Mouse (Mus musculus): ENCODE data around the gene Fat2. TPM values are rescaled to one million over a fixed set of nuclear protein-coding genes. Genes with fewer than 3 reads are reported as not detected.

Gene Fat2
- polyA plus RNA-seq, 1 experiment from 2014 or later, result 0.12 TPM

GRCm38 (mm10) chr11:55337032-55337769 lies 837 bp upstream of the Fat2 start:
- Histone ChIP-seq H3K27me3 (ENCODE audit: control insufficient read depth, insufficient read depth, low read length) (0 out of 2 replicates have a peak, but pooled peaks cover 6% of the 10 kb centered on the region), H3K9ac (ENCODE audit: low read length) (no peak overlapping the region), H3K9me3 (replicated peaks; ENCODE audit: control insufficient read depth, low read length) (no peaks in the 10 kb centered on the region), H3K4me2 (ENCODE audit: low read depth, low read length) (no peak overlapping the region), H3K4me1 (ENCODE audit: control insufficient read depth, insufficient read depth, low read length) (no peaks in the 10 kb centered on the region), H3K36me3 (ENCODE audit: control insufficient read depth, insufficient read depth) (no peaks in the 10 kb centered on the region), H3K27ac (ENCODE audit: low read length) (no peak overlapping the region), H3K4me3 (ENCODE audit: low read length) (no peak overlapping the region)
- no peak for ATAC-seq (replicated peaks; ENCODE audit: extremely low read depth, insufficient read depth, low FRiP score)
- 60% methylated on average over 5 of the region's 5 CpGs for WGBS

- no peak overlapping the region for H3K27ac ChIP-seq (ENCODE audit: low read length)
- 82% methylated on average over 14 of the region's 14 CpGs for WGBS
- no peak for ATAC-seq (replicated peaks; ENCODE audit: extremely low read depth, insufficient read depth, low FRiP score)
- H3K36me3 ChIP-seq (ENCODE audit: control insufficient read depth, insufficient read depth), result no peaks in the 10 kb centered on the region
- no peak overlapping the region for H3K4me2 ChIP-seq (ENCODE audit: low read depth, low read length)
- peaks cover 2% of the 10 kb centered on the region; the same call in 1 of the 2 replicates for H3K4me1 ChIP-seq (ENCODE audit: control insufficient read depth, insufficient read depth, low read length)
- H3K4me3 ChIP-seq (ENCODE audit: low read length), result no peak overlapping the region
- no peaks in the 10 kb centered on the region for H3K9me3 ChIP-seq (replicated peaks; ENCODE audit: control insufficient read depth, low read length)
- H3K9ac ChIP-seq (ENCODE audit: low read length), result no peak overlapping the region
- H3K27me3 ChIP-seq (ENCODE audit: control insufficient read depth, insufficient read depth, low read length), result 0 out of 2 replicates have a peak, but pooled peaks cover 6% of the 10 kb centered on the region
Measured at GRCm38 (mm10) chr11:55335314-55336076, 869 bp downstream of the Fat2 start.

- no peak overlapping the region for H3K9ac ChIP-seq (ENCODE audit: low read length)
- peaks cover 10% of the 10 kb centered on the region for H3K4me1 ChIP-seq (ENCODE audit: control insufficient read depth, insufficient read depth, low read length)
- no peak overlapping the region for H3K27ac ChIP-seq (ENCODE audit: low read length)
- H3K4me3 ChIP-seq (ENCODE audit: low read length), result no peak overlapping the region
- 82% methylated on average over 4 of the region's 4 CpGs for WGBS
- no peak overlapping the region for H3K4me2 ChIP-seq (ENCODE audit: low read depth, low read length)
- no peaks in the 10 kb centered on the region for H3K36me3 ChIP-seq (ENCODE audit: control insufficient read depth, insufficient read depth)
- no peak for ATAC-seq (replicated peaks; ENCODE audit: extremely low read depth, insufficient read depth, low FRiP score)
- H3K27me3 ChIP-seq (ENCODE audit: control insufficient read depth, insufficient read depth, low read length), result 0 out of 2 replicates have a peak, but pooled peaks cover 6% of the 10 kb centered on the region
- H3K9me3 ChIP-seq (replicated peaks; ENCODE audit: control insufficient read depth, low read length), result no peaks in the 10 kb centered on the region
Measured at GRCm38 (mm10) chr11:55334545-55334944, 1.8 kb downstream of the Fat2 start.

GRCm38 (mm10) chr11:55334063-55334462 lies 2.3 kb downstream of the Fat2 start:
- Histone ChIP-seq H3K9me3 (replicated peaks; ENCODE audit: control insufficient read depth, low read length) (no peaks in the 10 kb centered on the region), H3K27me3 (ENCODE audit: control insufficient read depth, insufficient read depth, low read length) (0 out of 2 replicates have a peak, but pooled peaks cover 6% of the 10 kb centered on the region), H3K36me3 (ENCODE audit: control insufficient read depth, insufficient read depth) (no peaks in the 10 kb centered on the region), H3K4me3 (ENCODE audit: low read length) (no peak overlapping the region), H3K4me2 (ENCODE audit: low read depth, low read length) (no peak overlapping the region), H3K27ac (ENCODE audit: low read length) (no peak overlapping the region), H3K4me1 (ENCODE audit: control insufficient read depth, insufficient read depth, low read length) (peaks cover 10% of the 10 kb centered on the region), H3K9ac (ENCODE audit: low read length) (no peak overlapping the region)
- WGBS, result 81% methylated on average over 6 of the region's 6 CpGs
- ATAC-seq (replicated peaks; ENCODE audit: extremely low read depth, insufficient read depth, low FRiP score), result no peak

- WGBS, result 55% methylated on average over 16 of the region's 16 CpGs
- H3K9me3 ChIP-seq (replicated peaks; ENCODE audit: control insufficient read depth, low read length), result no peaks in the 10 kb centered on the region
- H3K9ac ChIP-seq (ENCODE audit: low read length), result no peak overlapping the region
- peak; percentile 32; the same call in 1 of the 2 replicates for ATAC-seq (replicated peaks; ENCODE audit: extremely low read depth, insufficient read depth, low FRiP score)
- no peaks in the 10 kb centered on the region for H3K36me3 ChIP-seq (ENCODE audit: control insufficient read depth, insufficient read depth)
- no peak overlapping the region for H3K4me2 ChIP-seq (ENCODE audit: low read depth, low read length)
- peaks cover 12% of the 10 kb centered on the region for H3K4me1 ChIP-seq (ENCODE audit: control insufficient read depth, insufficient read depth, low read length)
- no peak overlapping the region for H3K4me3 ChIP-seq (ENCODE audit: low read length)
- H3K27ac ChIP-seq (ENCODE audit: low read length), result no peak overlapping the region
- H3K27me3 ChIP-seq (ENCODE audit: control insufficient read depth, insufficient read depth, low read length), result 0 out of 2 replicates have a peak, but pooled peaks cover 3% of the 10 kb centered on the region
Measured at GRCm38 (mm10) chr11:55329868-55330772, 6.2 kb downstream of the Fat2 start.

GRCm38 (mm10) chr11:55327558-55328409 lies 8.6 kb downstream of the Fat2 start:
- H3K36me3 ChIP-seq (ENCODE audit: control insufficient read depth, insufficient read depth), result no peaks in the 10 kb centered on the region
- H3K27ac ChIP-seq (ENCODE audit: low read length), result no peak overlapping the region
- 84% methylated on average over 9 of the region's 9 CpGs for WGBS
- H3K4me3 ChIP-seq (ENCODE audit: low read length), result no peak overlapping the region
- 0 out of 2 replicates have a peak, but pooled peaks cover 3% of the 10 kb centered on the region for H3K27me3 ChIP-seq (ENCODE audit: control insufficient read depth, insufficient read depth, low read length)
- no peaks in the 10 kb centered on the region for H3K9me3 ChIP-seq (replicated peaks; ENCODE audit: control insufficient read depth, low read length)
- no peak overlapping the region for H3K4me2 ChIP-seq (ENCODE audit: low read depth, low read length)
- H3K4me1 ChIP-seq (ENCODE audit: control insufficient read depth, insufficient read depth, low read length), result peaks cover 12% of the 10 kb centered on the region
- no peak for ATAC-seq (replicated peaks; ENCODE audit: extremely low read depth, insufficient read depth, low FRiP score)
- H3K9ac ChIP-seq (ENCODE audit: low read length), result no peak overlapping the region

- Histone ChIP-seq H3K4me3 (ENCODE audit: low read length) (no peak overlapping the region), H3K27me3 (ENCODE audit: control insufficient read depth, insufficient read depth, low read length) (0 out of 2 replicates have a peak, but pooled peaks cover 3% of the 10 kb centered on the region), H3K4me2 (ENCODE audit: low read depth, low read length) (no peak overlapping the region), H3K4me1 (ENCODE audit: control insufficient read depth, insufficient read depth, low read length) (peaks cover 12% of the 10 kb centered on the region), H3K36me3 (ENCODE audit: control insufficient read depth, insufficient read depth) (no peaks in the 10 kb centered on the region), H3K9me3 (replicated peaks; ENCODE audit: control insufficient read depth, low read length) (no peaks in the 10 kb centered on the region), H3K27ac (ENCODE audit: low read length) (no peak overlapping the region), H3K9ac (ENCODE audit: low read length) (no peak overlapping the region)
- 87% methylated on average over 5 of the region's 5 CpGs for WGBS
- ATAC-seq (replicated peaks; ENCODE audit: extremely low read depth, insufficient read depth, low FRiP score), result no peak
Measured at GRCm38 (mm10) chr11:55327111-55327510, 9.3 kb downstream of the Fat2 start.

GRCm38 (mm10) chr11:55326211-55326610 lies 10.2 kb downstream of the Fat2 start:
- no peak overlapping the region for H3K9ac ChIP-seq (ENCODE audit: low read length)
- no peak overlapping the region for H3K27ac ChIP-seq (ENCODE audit: low read length)
- no peak for ATAC-seq (replicated peaks; ENCODE audit: extremely low read depth, insufficient read depth, low FRiP score)
- 0 out of 2 replicates have a peak, but pooled peaks cover 3% of the 10 kb centered on the region for H3K27me3 ChIP-seq (ENCODE audit: control insufficient read depth, insufficient read depth, low read length)
- peaks cover 12% of the 10 kb centered on the region for H3K4me1 ChIP-seq (ENCODE audit: control insufficient read depth, insufficient read depth, low read length)
- H3K36me3 ChIP-seq (ENCODE audit: control insufficient read depth, insufficient read depth), result no peaks in the 10 kb centered on the region
- no peaks in the 10 kb centered on the region for H3K9me3 ChIP-seq (replicated peaks; ENCODE audit: control insufficient read depth, low read length)
- H3K4me3 ChIP-seq (ENCODE audit: low read length), result no peak overlapping the region
- H3K4me2 ChIP-seq (ENCODE audit: low read depth, low read length), result no peak overlapping the region
- 69% methylated on average over 7 of the region's 7 CpGs for WGBS
